Mouse (Mus musculus) liver, embryonic 12.5 days (tissue): Measurements from ENCODE around the gene Pigr. TPM values are rescaled to one million over a fixed set of nuclear protein-coding genes. Genes with fewer than 3 reads are reported as not detected.

Source experiments
- ATAC-seq: fragments of 200-750 bp; cut with Nextera tagmentation; 2 replicates; pipeline ENCODE4 v1.8.0; 2017; ENCODE audit warnings: moderate number of reproducible peaks, mild to moderate bottlenecking, moderate library complexity
- H3K27ac ChIP-seq: fragments of 300-500 bp; sonication (generic); 2 replicates; pipeline ENCODE4 v1.5.1; 2016; ENCODE audit warnings: mild to moderate bottlenecking
- H3K27me3 ChIP-seq: fragments of 300-500 bp; sonication (generic); replicated peaks from 2 replicates; pipeline ENCODE4 v1.6.1; 2016; ENCODE audit warnings: mild to moderate bottlenecking, moderate library complexity
- H3K36me3 ChIP-seq: fragments of 300-500 bp; sonication (generic); 2 replicates; pipeline ENCODE4 v1.6.1; 2016; ENCODE audit warnings: mild to moderate bottlenecking, moderate library complexity
- H3K4me1 ChIP-seq: fragments of 300-500 bp; sonication (generic); 2 replicates; pipeline ENCODE4 v1.6.1; 2016
- H3K4me2 ChIP-seq: fragments of 300-500 bp; sonication (generic); 2 replicates; pipeline ENCODE4 v1.6.1; 2016; ENCODE audit warnings: mild to moderate bottlenecking, moderate library complexity
- H3K4me3 ChIP-seq: fragments of 300-500 bp; sonication (generic); 2 replicates; pipeline ENCODE4 v1.5.1; 2016; ENCODE audit warnings: mild to moderate bottlenecking, moderate library complexity
- H3K9ac ChIP-seq: fragments of 300-500 bp; sonication (generic); 2 replicates; pipeline ENCODE4 v1.6.1; 2016; ENCODE audit warnings: mild to moderate bottlenecking, moderate library complexity
- H3K9me3 ChIP-seq: fragments of 300-500 bp; sonication (generic); replicated peaks from 2 replicates; pipeline ENCODE4 v1.6.1; 2016; ENCODE audit warnings: mild to moderate bottlenecking, moderate library complexity
- WGBS: fragments of 180-500 bp; shearing (Covaris S2); methylation state at CpG from one replicate; pipeline ENCODE4 v1.1.7; 2016; ENCODE audit not compliant: insufficient replicate concordance; 5-methylcytosine and 5-hydroxymethylcytosine counted together
- polyA plus RNA-seq: library from polyadenylated mRNA; unstranded; fragments of >200 nt; fragmentation: Nextera tagmentation; extraction: Ambion mirVana; gene quantifications from 2 replicates; pipeline ENCODE4 v1.2.1, GENCODE M21; 2016

Gene Pigr
- polyA plus RNA-seq, 1 experiment from 2014 or later = 0.11 TPM

DNA sequence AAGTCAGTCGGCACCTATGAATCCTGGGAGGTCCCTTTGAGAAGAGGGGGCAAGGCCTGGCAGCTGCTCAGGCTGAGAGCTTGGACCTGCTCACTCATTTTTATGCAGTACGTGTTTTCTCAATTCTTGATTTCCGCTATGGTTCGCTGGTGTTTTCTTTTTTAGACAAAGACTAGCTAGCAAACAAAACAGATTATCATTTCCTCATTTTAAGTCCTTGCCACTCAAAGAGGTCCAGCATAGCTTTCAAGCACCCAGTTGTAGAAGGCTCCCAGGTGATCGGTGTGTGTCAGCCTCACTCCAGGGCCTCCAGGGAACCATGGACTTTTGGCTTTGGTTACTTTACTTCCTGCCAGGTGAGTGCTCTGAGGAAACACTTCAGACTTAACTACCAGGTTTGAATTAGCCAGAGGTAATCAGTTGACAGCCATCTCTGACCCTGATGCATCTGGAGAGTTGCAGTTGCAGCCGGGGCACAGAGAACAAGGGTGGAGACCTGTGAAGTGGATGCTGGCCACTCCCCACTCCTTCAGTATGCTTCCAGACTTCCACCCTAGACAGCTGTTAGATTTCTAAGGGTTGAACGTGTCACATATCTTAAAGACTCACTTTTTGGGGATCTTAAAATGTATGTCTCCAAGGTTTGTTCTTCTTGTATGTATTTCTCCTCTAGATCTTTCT is 39.2 kb downstream of the Pigr start, which contains the start of gene Fcmr:
Gene Fcmr, plus strand, starts transcription at position 129 of the 681 bp plus-strand sequence.
- H3K27ac ChIP-seq = no peak within 1 kb of the TSS
- no peaks in the 10 kb centered on the region for H3K27me3 ChIP-seq
- no peak within 1 kb of the TSS for H3K9ac ChIP-seq
- H3K4me1 ChIP-seq = no peaks in the 10 kb centered on the region
- no peak within 1 kb of the TSS for H3K4me3 ChIP-seq
- H3K4me2 ChIP-seq = no peak within 1 kb of the TSS
- no peak for ATAC-seq
- no peaks in the 10 kb centered on the region for H3K36me3 ChIP-seq
- H3K9me3 ChIP-seq = no peaks in the 10 kb centered on the region
- WGBS = 62% methylated on average over 7 of the region's 7 CpGs

DNA sequence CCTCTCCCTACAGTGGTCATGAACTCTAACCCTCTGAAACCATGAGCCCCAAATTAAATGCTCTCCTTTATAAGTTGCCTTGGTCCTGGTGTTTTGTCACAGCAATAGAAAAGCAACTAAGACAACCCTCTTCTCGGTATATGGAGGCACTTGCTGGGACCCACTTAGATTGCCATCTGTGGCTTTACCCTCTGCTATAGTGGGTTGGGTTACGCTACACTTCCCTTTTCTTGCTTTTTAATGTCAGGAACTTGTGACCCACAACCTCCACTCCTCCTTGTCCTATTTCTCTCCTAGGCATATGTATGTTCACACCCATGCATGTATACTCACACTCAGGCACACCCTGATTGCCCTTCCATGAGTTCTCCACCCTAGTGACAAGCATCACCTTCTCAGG is 46.4 kb downstream of the Pigr start:
- Histone ChIP-seq H3K27ac (no peak overlapping the region), H3K27me3 (peaks cover 19% of the 10 kb centered on the region), H3K4me3 (no peak overlapping the region), H3K36me3 (no peaks in the 10 kb centered on the region), H3K4me1 (no peaks in the 10 kb centered on the region), H3K9ac (no peak overlapping the region), H3K4me2 (no peak overlapping the region), H3K9me3 (no peaks in the 10 kb centered on the region)
- no peak for ATAC-seq
- WGBS = 23% methylated on average over 2 of the region's 2 CpGs

DNA sequence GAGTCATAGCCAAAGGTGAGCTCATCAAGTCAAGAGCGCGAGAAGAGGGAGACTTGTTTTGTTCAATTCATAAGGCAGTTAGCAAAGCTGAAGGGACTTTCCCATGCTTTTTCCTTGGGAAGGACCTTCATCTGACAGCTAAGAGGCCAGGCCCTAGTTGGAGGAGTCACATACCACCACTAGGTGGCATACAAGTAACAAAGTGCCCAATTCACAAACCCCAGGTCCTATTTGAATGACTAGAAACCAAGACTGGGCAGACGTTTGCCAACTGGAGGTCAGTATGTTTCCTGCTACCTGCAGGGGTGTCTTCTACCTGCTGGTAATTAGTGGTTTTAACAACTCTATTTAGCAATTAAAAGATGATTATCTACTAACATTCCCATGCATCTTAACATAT is 48.7 kb downstream of the Pigr start:
- Histone ChIP-seq H3K4me2 (no peak overlapping the region), H3K9ac (no peak overlapping the region), H3K4me1 (no peaks in the 10 kb centered on the region), H3K4me3 (no peak overlapping the region), H3K36me3 (no peaks in the 10 kb centered on the region), H3K27ac (no peak overlapping the region), H3K27me3 (peaks cover 42% of the 10 kb centered on the region), H3K9me3 (no peaks in the 10 kb centered on the region)
- ATAC-seq = no peak
- 41% methylated on average over 3 of the region's 3 CpGs for WGBS

GRCm38 (mm10) chr1:130875910-130876309 is 49.4 kb downstream of the Pigr start:
- Histone ChIP-seq H3K27me3 (peaks cover 49% of the 10 kb centered on the region), H3K9ac (no peak overlapping the region), H3K4me3 (no peak overlapping the region), H3K4me1 (no peaks in the 10 kb centered on the region), H3K36me3 (no peaks in the 10 kb centered on the region), H3K9me3 (no peaks in the 10 kb centered on the region), H3K4me2 (no peak overlapping the region), H3K27ac (no peak overlapping the region)
- ATAC-seq = no peak
- WGBS = 59% methylated on average over 3 of the region's 3 CpGs

- no peak overlapping the region for H3K4me2 ChIP-seq
- no peaks in the 10 kb centered on the region for H3K36me3 ChIP-seq
- no peak for ATAC-seq
- H3K4me3 ChIP-seq = no peak overlapping the region
- H3K4me1 ChIP-seq = no peaks in the 10 kb centered on the region
- H3K27me3 ChIP-seq = peaks cover 49% of the 10 kb centered on the region
- no peak overlapping the region for H3K27ac ChIP-seq
- H3K9me3 ChIP-seq = no peaks in the 10 kb centered on the region
- no peak overlapping the region for H3K9ac ChIP-seq
- WGBS = 14% methylated on average over 3 of the region's 3 CpGs
Measured at GRCm38 (mm10) chr1:130876931-130877509, 50.5 kb downstream of the Pigr start.

- ATAC-seq = no peak
- Histone ChIP-seq H3K4me3 (peak overlapping the region; percentile 37), H3K4me2 (peak overlapping the region; percentile 64), H3K27me3 (peaks cover 54% of the 10 kb centered on the region), H3K27ac (no peak overlapping the region), H3K4me1 (no peaks in the 10 kb centered on the region), H3K9me3 (no peaks in the 10 kb centered on the region), H3K36me3 (no peaks in the 10 kb centered on the region), H3K9ac (no peak overlapping the region)
- WGBS = 2% methylated on average over 43 of the region's 43 CpGs
Measured at GRCm38 (mm10) chr1:130877889-130878614, 51.6 kb downstream of the Pigr start.

- H3K4me3 ChIP-seq = no peak overlapping the region
- no peak overlapping the region for H3K9ac ChIP-seq
- no peak overlapping the region for H3K27ac ChIP-seq
- H3K4me2 ChIP-seq = no peak overlapping the region
- H3K9me3 ChIP-seq = no peaks in the 10 kb centered on the region
- no peak for ATAC-seq
- 71% methylated on average over 7 of the region's 7 CpGs for WGBS
- H3K27me3 ChIP-seq = peaks cover 65% of the 10 kb centered on the region
- H3K36me3 ChIP-seq = no peaks in the 10 kb centered on the region
- H3K4me1 ChIP-seq = no peaks in the 10 kb centered on the region
Measured at GRCm38 (mm10) chr1:130879927-130880326, 53.4 kb downstream of the Pigr start.

DNA sequence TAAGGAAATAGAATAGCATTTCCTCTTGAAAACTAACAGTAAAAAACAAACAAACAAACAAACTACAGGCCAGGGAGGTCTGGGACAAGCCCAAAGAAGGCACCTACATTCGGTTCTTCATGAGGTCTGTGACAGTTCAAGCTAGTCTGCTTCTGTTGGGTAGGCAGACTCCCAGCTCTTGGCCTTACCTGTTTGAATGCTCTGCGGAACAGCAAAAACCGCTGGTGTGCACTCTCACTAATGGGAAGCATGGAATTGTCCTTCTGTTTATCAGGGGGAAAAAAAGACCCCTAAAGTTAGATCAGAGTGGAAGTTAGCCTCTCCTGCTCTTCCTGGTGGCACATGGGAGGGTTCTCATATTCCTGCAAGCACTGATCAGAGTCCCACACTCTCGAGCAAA is 56.7 kb downstream of the Pigr start:
- no peak overlapping the region for H3K9ac ChIP-seq
- H3K27me3 ChIP-seq = peaks cover 43% of the 10 kb centered on the region
- no peaks in the 10 kb centered on the region for H3K36me3 ChIP-seq
- H3K4me3 ChIP-seq = no peak overlapping the region
- WGBS = 63% methylated on average over 4 of the region's 4 CpGs
- no peaks in the 10 kb centered on the region for H3K9me3 ChIP-seq
- no peak for ATAC-seq
- H3K27ac ChIP-seq = no peak overlapping the region
- H3K4me1 ChIP-seq = no peaks in the 10 kb centered on the region
- no peak overlapping the region for H3K4me2 ChIP-seq

DNA sequence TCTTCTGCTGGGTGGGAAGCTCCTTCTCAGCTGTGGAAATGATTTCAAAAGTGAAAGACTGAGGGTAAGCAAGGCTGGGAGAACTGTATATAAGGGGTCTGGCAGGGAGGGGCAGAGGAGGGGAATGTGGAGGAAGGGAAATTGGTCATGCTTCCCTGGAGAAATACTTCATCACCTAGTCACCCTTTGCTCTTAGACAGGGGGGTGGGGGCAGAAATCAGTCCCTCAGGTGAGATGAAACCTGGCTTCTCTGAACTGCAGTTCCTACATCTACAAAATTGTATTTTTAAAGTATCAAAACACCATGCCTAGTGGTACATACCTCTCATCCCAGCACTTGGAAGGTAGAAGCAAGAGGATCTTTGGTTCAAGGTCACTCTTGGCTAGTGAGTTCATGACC is 60.9 kb downstream of the Pigr start, which contains the start of gene Il24:
Gene Il24, minus strand, starts transcription at position 101 of the 400 bp plus-strand sequence.
- no peak for ATAC-seq
- Histone ChIP-seq H3K4me3 (no peak within 1 kb of the TSS), H3K27ac (no peak within 1 kb of the TSS), H3K9me3 (no peaks in the 10 kb centered on the region), H3K36me3 (no peaks in the 10 kb centered on the region), H3K4me2 (no peak within 1 kb of the TSS), H3K9ac (no peak within 1 kb of the TSS), H3K4me1 (no peaks in the 10 kb centered on the region), H3K27me3 (peaks cover 12% of the 10 kb centered on the region)

- H3K4me3 ChIP-seq = no peak overlapping the region
- H3K36me3 ChIP-seq = no peaks in the 10 kb centered on the region
- ATAC-seq = no peak
- no peaks in the 10 kb centered on the region for H3K4me1 ChIP-seq
- 51% methylated on average over 1 of the region's 1 CpGs for WGBS
- no peak overlapping the region for H3K27ac ChIP-seq
- H3K27me3 ChIP-seq = no peaks in the 10 kb centered on the region
- H3K4me2 ChIP-seq = no peak overlapping the region
- H3K9me3 ChIP-seq = no peaks in the 10 kb centered on the region
- no peak overlapping the region for H3K9ac ChIP-seq
Measured at GRCm38 (mm10) chr1:130892446-130892845, 66.0 kb downstream of the Pigr start.

- H3K9ac ChIP-seq = no peak overlapping the region
- WGBS = 59% methylated on average over 9 of the region's 9 CpGs
- H3K4me1 ChIP-seq = no peaks in the 10 kb centered on the region
- H3K4me2 ChIP-seq = no peak overlapping the region
- no peak for ATAC-seq
- H3K27me3 ChIP-seq = no peaks in the 10 kb centered on the region
- no peak overlapping the region for H3K4me3 ChIP-seq
- no peak overlapping the region for H3K27ac ChIP-seq
- H3K36me3 ChIP-seq = no peaks in the 10 kb centered on the region
- no peaks in the 10 kb centered on the region for H3K9me3 ChIP-seq
Measured at GRCm38 (mm10) chr1:130893329-130894040, 67.0 kb downstream of the Pigr start.

DNA sequence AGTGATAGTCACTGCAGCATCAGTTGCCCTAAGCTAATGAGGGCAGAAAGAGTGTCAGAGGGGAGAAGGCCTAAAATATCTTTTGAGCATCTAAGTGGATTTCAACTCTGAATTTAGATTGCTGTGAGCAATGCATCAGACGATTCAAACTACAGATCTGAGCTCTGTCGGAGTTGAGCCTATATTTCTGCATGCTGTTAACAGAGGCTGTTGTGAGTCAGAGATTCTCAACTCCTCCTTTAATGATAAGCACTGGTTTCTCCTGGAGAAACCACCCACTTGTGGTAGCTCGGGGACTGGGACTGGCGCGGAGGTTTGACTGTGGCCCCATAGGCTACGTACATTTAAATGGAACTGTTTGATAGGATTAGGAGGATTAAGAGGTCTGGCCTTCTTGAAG is 68.0 kb downstream of the Pigr start:
- Histone ChIP-seq H3K27me3 (no peaks in the 10 kb centered on the region), H3K4me1 (no peaks in the 10 kb centered on the region), H3K4me2 (no peak overlapping the region), H3K36me3 (no peaks in the 10 kb centered on the region), H3K9me3 (no peaks in the 10 kb centered on the region), H3K9ac (no peak overlapping the region), H3K4me3 (no peak overlapping the region), H3K27ac (no peak overlapping the region)
- no peak for ATAC-seq
- WGBS = 50% methylated on average over 6 of the region's 6 CpGs
